Mouse (Mus musculus) urinary bladder, postnatal 36 days (tissue): ENCODE results near the gene Rdh12.
"Not testable (repeated sequence)": the region's sequence is repeated elsewhere in the genome, so short reads cannot be mapped to it uniquely, and the experiment has no call there.

Experiments used
- DNase-seq, 2 experiments: peaks; one replicate each; pipeline ENCODE4 v3.0.0; 2022; ENCODE audit warnings: low spot score in 2 of 2, mixed read lengths in 1 of 2

The Rdh12 gene

GRCm38 (mm10) chr12:79208703-79209464 lies at the start of gene Rdh12:
Gene Rdh12, plus strand, starts transcription at chr12:79208914.
- DNase-seq: peak; percentile 25 to 33

GRCm38 (mm10) chr12:79162876-79163275 lies 45.8 kb upstream of the Rdh12 start:
- DNase-seq: no peak

DNA sequence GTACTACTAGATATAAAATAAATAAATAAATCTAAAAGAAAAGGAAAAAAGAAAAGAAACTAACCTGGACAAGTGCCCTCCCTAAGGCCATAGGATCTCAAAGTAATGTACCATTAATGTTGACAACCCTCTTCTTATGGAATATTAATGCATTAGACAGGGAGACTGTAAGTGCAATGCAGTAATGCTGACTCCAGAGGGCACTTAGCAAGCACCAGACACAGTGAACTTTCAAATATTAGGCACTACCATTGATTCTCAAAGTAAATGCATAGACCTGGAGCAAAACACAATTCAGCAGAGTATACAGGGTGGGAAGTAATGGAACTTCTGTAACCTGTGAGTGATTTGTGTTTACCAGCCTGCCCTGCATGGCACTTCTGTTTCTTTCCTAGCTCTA lies 39.5 kb upstream of the Rdh12 start:
- DNase-seq: no peak

DNA sequence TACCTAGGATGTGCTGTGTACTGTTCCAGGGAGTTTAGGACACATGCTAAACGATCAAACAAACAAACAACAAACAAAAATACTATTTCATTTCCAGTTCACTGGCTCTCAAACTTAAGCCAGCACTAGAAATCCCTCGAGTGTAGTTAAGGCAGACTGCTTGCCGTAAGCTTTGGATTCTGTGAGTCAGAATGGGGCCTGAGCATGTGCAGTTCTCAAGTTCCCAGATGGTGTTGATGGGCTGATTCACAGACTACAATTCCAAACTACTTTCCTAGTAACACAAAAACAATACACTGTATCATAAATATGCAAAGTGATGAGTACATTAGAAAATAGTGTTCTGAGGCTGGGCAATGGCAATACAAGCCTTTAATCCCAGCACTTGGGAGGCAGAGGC lies 38.3 kb upstream of the Rdh12 start:
- no peak for DNase-seq

GRCm38 (mm10) chr12:79171269-79171995 lies 37.3 kb upstream of the Rdh12 start:
- no peak for DNase-seq

DNA sequence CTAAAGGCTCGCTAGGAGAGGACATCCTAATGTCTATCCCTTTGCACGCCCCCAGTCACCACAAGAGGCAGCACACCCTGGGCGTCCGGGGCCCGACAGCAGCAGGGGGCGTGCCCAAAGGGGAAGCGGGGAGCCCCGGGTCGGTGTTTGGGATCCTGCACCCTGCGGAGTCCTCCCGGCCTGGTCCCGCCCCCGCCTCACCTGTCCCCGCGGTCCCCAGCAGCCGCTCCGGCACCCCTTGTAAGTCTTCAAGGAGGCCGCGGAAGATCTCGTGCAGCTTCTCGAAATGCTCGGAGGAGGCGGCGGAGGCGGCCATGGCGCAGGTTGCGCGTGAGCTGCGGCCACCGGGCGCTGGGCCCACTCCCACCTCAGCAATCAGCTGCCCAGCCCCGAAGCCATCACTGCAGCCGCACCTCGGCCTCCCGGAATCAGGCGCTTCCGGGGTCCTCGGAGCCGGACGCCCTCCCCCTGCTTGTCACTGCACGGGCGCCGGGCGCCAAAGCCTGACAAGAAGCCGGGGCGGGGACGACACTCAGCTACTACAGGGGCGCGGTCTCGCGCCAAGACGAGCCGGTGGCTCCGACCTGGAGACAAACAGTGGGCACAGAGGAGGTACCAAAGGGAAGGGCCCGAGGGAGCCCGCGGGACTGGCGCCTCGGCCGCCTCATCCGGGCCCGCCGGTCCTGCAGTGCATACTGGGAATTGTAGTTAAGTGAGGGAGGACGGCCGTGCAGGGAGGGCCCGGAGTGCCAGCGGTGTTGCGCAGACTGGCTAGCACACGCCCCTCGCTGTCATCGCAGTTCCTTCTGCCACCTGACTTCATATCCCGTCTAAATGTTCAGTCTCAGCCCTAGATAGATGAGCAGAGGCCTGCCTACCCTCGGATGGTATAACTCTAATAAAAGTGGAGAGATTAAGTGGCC lies 36.4 kb upstream of the Rdh12 start, which contains the start of gene Vti1b:
TSS of gene Vti1b (minus strand) at position 649 of the 923 bp plus-strand sequence.
- peak; percentile 90 to 92 for DNase-seq

DNA sequence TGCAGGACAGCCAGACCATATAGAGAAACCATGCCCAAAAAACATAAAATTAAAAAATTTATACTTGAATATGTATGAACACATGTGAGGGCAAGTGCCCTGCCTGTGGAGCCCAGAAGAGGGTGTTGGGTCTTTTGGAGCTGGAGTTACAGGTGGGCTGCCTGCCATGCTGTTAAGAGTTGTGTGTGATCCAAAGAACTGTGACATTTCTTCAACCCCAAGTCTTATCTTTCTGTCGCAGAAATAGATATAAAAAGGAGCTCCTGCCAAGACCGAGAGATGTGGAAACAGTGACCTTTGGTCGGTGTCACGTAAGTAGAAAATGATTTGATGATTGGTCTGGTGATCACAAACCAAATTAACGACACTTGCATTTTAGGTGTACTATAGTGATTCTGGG lies 35.0 kb upstream of the Rdh12 start:
- no peak for DNase-seq

DNA sequence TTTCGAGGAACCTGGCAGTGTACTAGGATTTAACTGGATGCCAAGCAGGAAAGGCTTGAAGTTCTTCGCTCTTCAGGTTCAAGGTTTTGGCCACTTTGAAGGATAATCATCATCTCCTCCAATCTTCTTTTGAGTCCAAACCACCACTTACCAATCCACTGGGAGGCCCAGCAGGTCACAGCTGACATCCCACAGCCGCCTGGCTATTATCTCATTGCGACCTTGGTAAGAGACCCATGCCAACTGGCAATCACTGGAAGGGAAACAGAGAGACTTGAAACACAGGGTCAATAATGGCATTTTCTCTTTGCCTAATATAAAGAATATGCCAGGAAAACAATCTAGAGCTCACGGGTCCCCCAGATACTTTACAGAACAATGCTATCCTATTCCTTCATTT lies 32.7 kb upstream of the Rdh12 start:
- no peak for DNase-seq

- not testable (repeated sequence) for DNase-seq
Observed at GRCm38 (mm10) chr12:79185160-79185559, 23.6 kb upstream of the Rdh12 start.

DNA sequence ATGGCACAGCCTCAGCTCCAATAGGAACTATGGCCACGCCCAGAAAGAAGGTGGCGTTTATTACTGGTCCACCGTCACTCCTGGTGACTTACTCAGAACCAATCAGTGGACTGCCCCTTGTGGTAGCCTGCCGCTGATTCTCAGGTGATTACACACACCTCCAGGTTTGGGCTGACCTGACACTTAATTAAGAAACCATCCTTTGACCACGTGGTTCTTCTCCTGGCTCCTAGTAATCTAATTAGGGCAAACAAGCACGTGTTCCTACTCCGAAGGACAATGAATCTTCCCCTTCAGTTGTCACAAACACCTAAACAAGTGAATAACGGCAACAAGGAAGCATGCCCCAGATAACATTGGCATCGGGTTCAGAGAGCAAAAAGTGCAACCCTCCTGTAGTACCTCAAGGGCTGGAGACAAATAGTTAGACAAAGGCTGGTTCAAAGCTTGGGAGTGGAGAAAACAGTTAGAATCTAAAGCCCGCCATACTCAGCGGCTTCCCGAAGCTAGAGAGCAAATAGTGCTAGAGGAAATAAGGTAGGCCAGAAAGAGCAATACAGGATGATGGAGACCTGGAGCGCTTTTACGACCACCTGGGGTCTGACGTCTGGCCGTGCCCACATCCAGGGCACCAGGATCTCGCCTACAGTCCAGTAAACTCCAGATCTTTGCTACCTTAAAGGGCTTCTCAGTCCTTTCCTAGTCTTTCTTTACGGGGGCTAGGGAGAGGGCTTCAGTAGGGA lies 17.6 kb upstream of the Rdh12 start:
- DNase-seq: peak; percentile 29 to 38

DNA sequence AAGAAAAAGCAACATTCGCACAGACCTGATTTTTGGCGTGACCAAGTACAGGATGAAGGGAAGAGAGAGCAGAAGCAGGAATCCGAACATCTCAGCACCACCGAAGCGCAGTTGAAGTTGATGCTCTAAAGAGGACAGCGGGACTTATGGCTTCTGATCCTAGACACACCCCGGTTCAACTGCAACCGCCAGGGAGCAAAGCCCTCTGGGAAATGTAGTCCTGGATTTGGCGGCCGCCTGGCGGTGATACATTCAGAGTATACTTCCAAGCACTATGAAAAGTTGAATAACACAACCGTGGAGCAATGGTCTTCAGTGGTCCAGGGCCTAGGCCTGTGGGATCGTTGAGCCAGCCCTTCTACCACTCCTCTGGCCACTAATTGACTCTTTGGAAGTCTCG lies 17.0 kb upstream of the Rdh12 start:
- DNase-seq: peak; percentile 64 to 71

GRCm38 (mm10) chr12:79192193-79192592 lies 16.5 kb upstream of the Rdh12 start, which contains the start of gene Rdh11:
Gene Rdh11, minus strand, starts transcription at chr12:79192293.
- DNase-seq: no peak

GRCm38 (mm10) chr12:79193441-79193840 lies 15.3 kb upstream of the Rdh12 start:
- DNase-seq: peak; percentile 44 to 74

DNA sequence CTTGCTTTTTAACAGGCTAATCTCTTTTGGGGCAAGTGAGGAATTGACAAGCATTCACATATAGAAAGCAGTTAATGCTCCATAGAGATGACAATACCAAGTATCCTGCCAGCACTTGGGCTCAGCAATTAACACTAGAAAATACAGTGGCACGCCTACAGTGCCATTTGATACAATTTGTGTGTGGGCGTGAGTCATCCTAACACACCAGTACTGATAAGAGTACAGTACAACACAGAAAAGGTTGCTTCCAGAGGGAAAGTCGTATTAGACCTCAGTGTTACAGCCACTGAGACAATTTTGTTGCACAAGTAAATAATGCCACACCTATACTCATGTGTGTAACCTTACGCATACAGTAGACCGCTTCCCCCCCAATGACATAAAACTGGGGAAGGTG lies 11.6 kb upstream of the Rdh12 start:
- DNase-seq: no peak

- no peak for DNase-seq
Observed at GRCm38 (mm10) chr12:79201882-79202281, 6.8 kb upstream of the Rdh12 start.

- peak in 1 of 2 experiments; percentile 13 for DNase-seq
Observed at GRCm38 (mm10) chr12:79211447-79211846, 2.7 kb downstream of the Rdh12 start.

DNA sequence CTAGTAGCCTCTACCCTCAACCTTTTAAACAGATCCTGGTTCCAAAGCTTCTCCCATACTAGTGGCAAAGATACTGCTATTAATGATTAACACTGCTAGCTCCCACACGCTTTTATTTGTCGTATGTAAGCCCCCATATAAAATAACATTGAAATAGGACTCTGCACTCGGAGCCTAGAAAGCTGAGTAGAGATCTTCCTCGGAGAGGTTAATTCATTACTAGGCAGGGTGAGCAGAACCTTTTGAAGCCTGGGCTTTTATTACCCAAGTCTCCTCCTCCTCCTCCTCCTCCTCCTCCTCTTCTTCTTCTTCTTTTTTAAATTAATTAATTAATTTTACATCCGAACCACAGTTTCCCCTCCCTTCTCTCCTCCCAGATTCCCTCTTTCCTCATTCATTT lies 8.8 kb downstream of the Rdh12 start:
- no peak for DNase-seq

- DNase-seq: no peak
Observed at GRCm38 (mm10) chr12:79235485-79236080, 26.9 kb downstream of the Rdh12 start.

DNA sequence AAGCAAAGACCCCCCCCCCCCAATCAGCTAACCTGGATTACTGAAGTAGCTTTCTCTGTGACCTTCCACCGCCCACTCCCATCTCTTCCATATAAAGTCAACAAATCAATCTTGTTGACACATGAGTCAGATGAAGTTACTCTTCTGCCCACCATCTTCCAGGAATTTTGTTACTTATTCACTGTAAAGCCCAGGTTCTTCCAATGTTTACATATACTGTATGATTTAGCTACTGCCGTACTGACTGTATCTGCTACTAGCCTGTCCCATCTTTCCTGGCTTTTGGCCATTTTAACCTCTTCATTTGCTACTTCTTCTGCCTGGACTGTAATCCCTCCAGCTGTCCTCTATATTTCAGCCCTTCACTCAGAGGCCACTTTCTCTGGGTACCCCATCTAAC lies 33.3 kb downstream of the Rdh12 start:
- no peak for DNase-seq

GRCm38 (mm10) chr12:79242921-79243320 lies 34.2 kb downstream of the Rdh12 start:
- DNase-seq: no peak

DNA sequence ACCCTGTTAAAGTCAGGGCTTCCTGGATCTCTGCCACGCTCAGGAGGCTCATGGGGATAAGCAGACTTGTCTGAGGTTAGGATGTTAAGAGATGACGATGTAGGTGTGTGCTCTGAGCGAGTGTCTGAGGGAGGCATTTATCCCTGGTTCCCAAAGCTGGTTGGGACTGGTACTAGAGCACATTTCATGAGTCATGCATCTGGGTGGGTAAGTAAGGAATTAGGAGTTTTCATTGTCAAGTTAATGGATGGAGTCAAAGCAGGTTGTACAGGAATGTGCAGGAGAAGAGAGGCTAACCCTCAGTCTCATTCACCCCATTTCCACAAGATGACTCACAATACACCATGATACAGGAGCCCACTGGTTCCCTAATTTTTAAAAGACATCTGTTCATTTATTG lies 39.4 kb downstream of the Rdh12 start:
- DNase-seq: no peak
